Mouse (Mus musculus): Measurements from ENCODE around the gene Lpcat3.

GRCm38 (mm10) chr6:124640041-124640440, 22.8 kb upstream of the Lpcat3 start:
- TF ChIP-seq POLR2A (IDR thresholded peaks at IDR 0.05; ENCODE audit: low read depth, low read length), result no peak
- no peak for TF ChIP-seq CTCF (conservative IDR thresholded peaks at IDR 0.05; ENCODE audit: insufficient read depth, insufficient read length, low read depth, low read length)

Data from kidney, adult 2 months (tissue).